Mouse (Mus musculus) testis, adult 2 months (tissue): Measurements from ENCODE around the gene Adh5.

Experiments
- CTCF ChIP-seq: fragments of 200-500 bp; IDR thresholded peaks from 2 replicates; pipeline ENCODE4 v1.5.1; 2012; ENCODE audit warnings: low read depth, mild to moderate bottlenecking, inconsistent platforms, low read length, moderate library complexity; ENCODE audit not compliant: control insufficient read depth, insufficient read depth, insufficient replicate concordance
- POLR2A ChIP-seq: fragments of 200-500 bp; IDR thresholded peaks from 2 replicates; pipeline ENCODE4 v1.6.1; 2012; ENCODE audit warnings: low read depth, mild to moderate bottlenecking, inconsistent platforms, low read length, moderate library complexity; ENCODE audit not compliant: control insufficient read depth

DNA sequence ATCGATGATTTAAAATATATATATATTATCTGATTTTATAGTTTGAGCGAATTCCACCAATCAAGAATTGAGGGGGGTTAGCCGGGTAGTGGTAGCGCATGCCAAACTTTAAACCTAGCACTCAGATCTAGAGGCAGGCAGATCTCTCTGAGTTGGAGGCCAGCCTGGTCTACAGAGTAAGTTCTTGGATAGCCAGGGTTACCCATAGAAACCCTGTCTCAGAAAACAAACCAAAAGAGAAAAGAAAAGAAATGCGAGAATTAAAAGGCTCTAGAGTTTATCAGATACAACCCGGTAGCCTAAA, 47.1 kb downstream of the Adh5 start:
- TF ChIP-seq CTCF (no peak), POLR2A (no peak)
